Mouse (Mus musculus): ENCODE results near the gene Mvp.

The Mvp gene

GRCm38 (mm10) chr7:126996449-126996848 lies 18.0 kb downstream of the Mvp start:
- DNase-seq (ENCODE audit: low read depth, low spot score) = peak; percentile 50

DNA sequence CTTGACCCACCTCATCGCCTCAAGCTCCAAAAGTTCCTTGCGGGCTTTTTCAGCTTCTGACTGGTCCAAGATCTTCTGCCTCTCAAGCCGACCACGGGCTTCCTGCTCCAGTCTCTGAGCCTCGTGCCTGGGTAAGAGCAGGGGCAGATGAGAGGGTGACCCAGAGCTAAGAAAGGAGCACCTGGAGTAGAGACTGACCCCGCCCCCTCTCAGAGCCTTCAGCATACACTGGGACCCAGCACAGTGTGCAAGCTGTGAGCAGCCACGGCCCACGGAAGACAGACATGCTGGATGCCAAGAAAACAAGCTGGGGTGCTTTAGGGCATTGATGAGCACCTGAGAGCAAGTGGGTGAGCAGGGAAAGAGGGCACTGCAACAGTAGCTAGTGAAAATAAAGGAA lies 25.6 kb downstream of the Mvp start:
- DNase-seq (ENCODE audit: low read depth, low spot score) = no peak

GRCm38 (mm10) chr7:126986319-126986718 lies 28.1 kb downstream of the Mvp start:
- DNase-seq (ENCODE audit: low read depth, low spot score) = peak; percentile 46

- no peak for DNase-seq (ENCODE audit: low read depth, low spot score)
Observed at GRCm38 (mm10) chr7:126984667-126985444, 29.6 kb downstream of the Mvp start.

GRCm38 (mm10) chr7:126983113-126983512 lies 31.3 kb downstream of the Mvp start:
- no peak for DNase-seq (ENCODE audit: low read depth, low spot score)

- DNase-seq (ENCODE audit: low read depth, low spot score) = no peak
Observed at GRCm38 (mm10) chr7:126982054-126982453, 32.4 kb downstream of the Mvp start.

GRCm38 (mm10) chr7:126981601-126982000 lies 32.8 kb downstream of the Mvp start:
- no peak for DNase-seq (ENCODE audit: low read depth, low spot score)

DNA sequence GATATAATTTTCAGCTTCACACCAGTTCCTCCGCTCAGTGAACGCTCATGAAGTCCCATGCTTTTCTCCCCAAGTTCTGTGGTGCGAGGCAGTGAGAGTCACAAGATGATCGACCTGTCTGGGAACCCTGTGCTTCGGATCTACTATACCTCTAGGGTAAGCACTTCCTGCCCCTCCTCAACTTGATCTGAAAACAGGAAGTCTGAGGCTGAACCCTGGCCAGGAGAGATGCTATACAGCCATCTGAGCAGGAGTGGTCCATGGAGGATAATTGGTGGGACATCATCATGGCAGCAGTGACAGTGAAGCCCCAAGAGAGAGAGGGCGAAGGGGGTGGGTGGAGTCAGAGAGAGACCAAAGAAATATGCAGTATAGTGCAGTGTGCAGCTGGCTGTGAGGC lies 35.6 kb downstream of the Mvp start:
- no peak for DNase-seq (ENCODE audit: low read depth, low spot score)

DNA sequence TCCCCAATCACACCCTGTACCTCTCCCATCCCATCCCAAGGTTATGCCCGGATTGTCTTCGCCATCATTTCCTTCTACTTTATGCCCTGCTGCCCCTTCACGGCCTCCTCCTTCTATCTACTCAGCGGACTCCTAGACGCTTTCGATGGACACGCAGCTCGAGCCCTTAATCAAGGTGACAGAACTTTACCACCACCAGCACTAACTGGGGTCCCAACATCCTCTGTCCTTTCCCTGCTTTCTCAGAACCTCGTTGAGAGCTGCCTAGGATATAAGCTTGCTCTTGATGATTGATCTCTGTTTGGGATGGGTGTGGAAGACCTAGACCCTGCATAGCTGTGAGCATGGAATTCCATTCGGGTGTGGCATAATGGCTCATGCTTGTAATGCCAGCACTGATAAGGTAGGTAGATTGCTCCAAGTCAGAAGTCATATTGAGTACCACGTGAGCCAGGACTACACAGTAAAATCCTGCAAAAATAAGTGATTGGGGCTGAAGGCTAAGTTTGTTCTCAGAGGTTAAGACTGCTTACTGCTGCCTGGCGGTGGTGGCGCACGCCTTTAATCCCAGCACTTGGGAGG lies 37.5 kb downstream of the Mvp start:
- DNase-seq (ENCODE audit: low read depth, low spot score) = peak; percentile 36

DNA sequence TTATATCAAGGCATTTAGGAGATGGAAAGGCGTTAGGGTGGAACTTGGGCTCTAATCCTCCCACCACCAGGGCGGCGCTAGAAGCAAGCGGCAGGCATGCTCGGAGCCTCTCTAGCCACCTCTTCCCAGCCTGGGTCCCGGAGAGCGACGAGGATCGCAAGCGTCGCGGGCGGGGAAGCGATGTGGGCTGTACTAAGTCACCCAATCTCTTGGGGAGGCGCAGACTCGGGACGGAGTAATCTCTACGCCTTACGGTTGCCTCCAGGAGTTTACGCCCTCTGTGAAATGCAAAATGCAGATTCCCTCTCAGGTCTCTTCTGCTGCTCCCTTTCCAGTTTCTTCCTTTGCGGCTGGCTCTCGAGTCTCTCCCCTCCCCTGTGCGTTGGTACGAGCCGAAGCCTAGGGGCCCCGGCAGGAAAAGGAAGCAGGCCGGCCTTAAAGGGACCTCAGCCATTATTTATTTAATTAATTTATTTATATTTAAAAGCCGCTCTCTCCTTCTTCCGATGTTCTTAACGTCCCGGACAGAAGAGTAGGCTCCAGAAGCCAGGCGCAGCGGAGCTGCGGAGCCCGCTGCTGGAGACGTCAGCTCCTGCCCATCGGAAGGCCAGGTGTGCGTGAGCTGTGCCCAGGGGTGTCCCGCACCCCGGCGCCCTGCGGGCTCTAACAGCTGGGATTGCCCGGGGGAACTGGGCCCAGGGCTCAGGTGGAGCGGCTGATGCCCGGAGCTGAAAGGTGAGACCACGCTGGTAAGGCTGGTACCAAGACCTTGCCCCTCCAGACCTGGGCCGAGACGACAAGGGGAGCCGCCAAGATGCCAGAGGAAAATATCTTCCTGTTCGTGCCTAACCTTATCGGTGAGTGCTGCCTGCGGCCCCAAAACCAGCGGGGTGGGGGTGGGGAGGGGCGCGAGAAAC lies 38.2 kb downstream of the Mvp start, which contains the start of gene Cdiptos:
TSS of gene Cdiptos (minus strand) at position 149 of the 917 bp plus-strand sequence.
- DNase-seq (ENCODE audit: low read depth, low spot score) = peak; percentile 99

- DNase-seq (ENCODE audit: low read depth, low spot score) = no peak
Observed at GRCm38 (mm10) chr7:126975893-126975949, 38.7 kb downstream of the Mvp start, which contains the start of gene Cdipt. Gene Cdipt (plus strand): TSS chr7:126975914.

- no peak for DNase-seq (ENCODE audit: low read depth, low spot score)
Observed at GRCm38 (mm10) chr7:126975493-126975892, 38.9 kb downstream of the Mvp start.

GRCm38 (mm10) chr7:126967361-126967760 lies 47.1 kb downstream of the Mvp start:
- DNase-seq (ENCODE audit: low read depth, low spot score) = no peak

DNA sequence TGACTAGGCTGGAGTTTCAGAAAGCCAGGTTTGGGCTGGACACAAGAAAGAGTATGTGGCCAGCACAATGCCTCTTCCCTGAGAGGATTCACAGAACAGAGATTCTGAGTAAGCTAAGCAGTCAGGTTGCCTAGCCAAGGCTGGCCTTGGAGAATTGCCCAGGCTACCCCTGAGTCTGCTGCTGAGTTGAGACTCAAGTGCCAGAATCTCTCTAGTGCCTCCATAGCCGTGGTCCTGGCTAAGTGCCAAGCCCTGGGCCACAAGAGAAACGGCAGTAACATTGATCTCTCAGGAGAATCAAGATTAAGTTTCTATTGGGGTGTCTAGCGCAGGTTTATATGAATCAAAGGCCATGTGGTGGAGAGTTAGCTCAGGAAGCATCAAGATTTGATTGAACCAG lies 48.9 kb downstream of the Mvp start:
- DNase-seq (ENCODE audit: low read depth, low spot score) = no peak

- peak; percentile 69 for DNase-seq (ENCODE audit: low read depth, low spot score)
Observed at GRCm38 (mm10) chr7:126963548-126964286, 50.7 kb downstream of the Mvp start.

GRCm38 (mm10) chr7:126961965-126962364 lies 52.5 kb downstream of the Mvp start:
- no peak for DNase-seq (ENCODE audit: low read depth, low spot score)

GRCm38 (mm10) chr7:126961095-126961494 lies 53.3 kb downstream of the Mvp start:
- no peak for DNase-seq (ENCODE audit: low read depth, low spot score)

- no peak for DNase-seq (ENCODE audit: low read depth, low spot score)
Observed at GRCm38 (mm10) chr7:126959780-126960179, 54.6 kb downstream of the Mvp start.

GRCm38 (mm10) chr7:126955125-126955524 lies 59.3 kb downstream of the Mvp start:
- DNase-seq (ENCODE audit: low read depth, low spot score) = no peak

GRCm38 (mm10) chr7:126952646-126953045 lies 61.8 kb downstream of the Mvp start:
- no peak for DNase-seq (ENCODE audit: low read depth, low spot score)

DNA sequence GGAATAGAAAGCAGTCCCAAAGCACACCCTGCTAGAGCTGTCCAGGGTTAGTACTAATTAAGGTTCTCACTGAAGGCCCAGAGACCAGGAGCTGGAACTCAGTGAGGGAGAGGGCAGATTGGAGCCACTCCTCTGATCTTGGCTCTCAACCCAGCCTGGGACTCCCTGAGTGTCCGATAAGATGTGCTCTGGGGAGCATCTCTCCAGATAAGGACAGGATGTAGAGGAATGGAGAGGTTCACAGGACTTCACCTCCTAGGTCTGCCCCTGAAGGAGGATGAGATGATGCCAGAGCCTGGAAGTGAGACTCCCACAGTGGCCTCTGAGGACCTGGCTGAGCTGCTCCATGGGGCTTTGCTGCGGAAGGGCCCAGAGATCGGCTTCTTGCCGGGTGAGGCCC lies 62.7 kb downstream of the Mvp start:
- DNase-seq (ENCODE audit: low read depth, low spot score) = no peak
